Mouse (Mus musculus) MEL-GATA-1-ER (cell line): ENCODE measurements around the gene Sh3pxd2a.

ENCODE experiments used
- DNase-seq: peaks from one replicate; pipeline ENCODE4 v3.0.0-alpha.2; 2012; ENCODE audit warnings: low read depth; ENCODE audit errors: extremely low read depth

Gene Sh3pxd2a

GRCm38 (mm10) chr19:47345851-47346568, 118.2 kb downstream of the Sh3pxd2a start:
- no peak for DNase-seq

DNA sequence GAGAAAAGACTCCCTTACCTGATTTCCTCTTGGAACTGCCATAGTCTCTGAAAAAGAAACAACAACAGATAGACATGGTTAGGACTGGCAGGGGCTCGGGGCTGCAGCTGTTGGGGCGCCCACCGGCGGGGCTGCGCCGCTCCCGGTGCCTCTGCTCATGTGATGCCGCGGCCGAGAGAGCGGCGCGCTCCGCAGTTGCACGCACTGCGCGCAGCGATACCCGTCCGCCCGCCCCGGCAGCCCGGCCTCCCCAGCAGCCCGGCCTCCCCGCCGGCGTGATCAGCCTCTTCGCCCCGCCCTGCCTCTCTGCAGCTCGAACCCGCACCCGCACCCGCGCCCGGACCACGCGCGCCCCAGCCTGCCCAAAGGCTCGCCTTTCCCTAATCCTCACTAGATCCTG, 120.8 kb downstream of the Sh3pxd2a start:
- DNase-seq, result no peak

GRCm38 (mm10) chr19:47339165-47339564, 125.0 kb downstream of the Sh3pxd2a start:
- DNase-seq, result peak; percentile 44

GRCm38 (mm10) chr19:47338396-47339164, 125.6 kb downstream of the Sh3pxd2a start:
- peak; percentile 29 for DNase-seq

- DNase-seq, result peak; percentile 75
These were observed 126.5 kb downstream of the Sh3pxd2a start for GRCm38 (mm10) chr19:47337743-47338142.

GRCm38 (mm10) chr19:47337191-47337590, 127.0 kb downstream of the Sh3pxd2a start:
- no peak for DNase-seq

- no peak for DNase-seq
These were observed 128.9 kb downstream of the Sh3pxd2a start for GRCm38 (mm10) chr19:47335262-47335661.

DNA sequence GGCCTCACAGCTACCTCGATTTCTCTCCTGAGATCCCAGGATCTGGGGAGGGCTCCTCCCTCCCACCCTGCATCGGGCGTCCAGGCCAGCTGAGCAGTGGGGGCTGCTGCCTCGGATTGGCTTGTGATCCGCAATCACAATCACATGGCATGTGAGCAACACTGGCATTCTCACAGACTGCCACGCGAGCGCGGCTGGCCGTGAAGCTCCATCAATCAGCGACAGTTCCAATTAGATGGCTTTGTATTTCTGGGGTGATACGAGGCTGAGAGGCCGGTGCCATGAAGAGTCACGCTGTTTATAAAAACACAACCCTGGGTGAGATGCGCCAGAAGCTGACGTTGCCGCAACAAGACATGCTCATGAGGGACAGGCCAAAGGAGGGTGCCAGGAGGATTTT, 129.5 kb downstream of the Sh3pxd2a start:
- DNase-seq, result no peak

DNA sequence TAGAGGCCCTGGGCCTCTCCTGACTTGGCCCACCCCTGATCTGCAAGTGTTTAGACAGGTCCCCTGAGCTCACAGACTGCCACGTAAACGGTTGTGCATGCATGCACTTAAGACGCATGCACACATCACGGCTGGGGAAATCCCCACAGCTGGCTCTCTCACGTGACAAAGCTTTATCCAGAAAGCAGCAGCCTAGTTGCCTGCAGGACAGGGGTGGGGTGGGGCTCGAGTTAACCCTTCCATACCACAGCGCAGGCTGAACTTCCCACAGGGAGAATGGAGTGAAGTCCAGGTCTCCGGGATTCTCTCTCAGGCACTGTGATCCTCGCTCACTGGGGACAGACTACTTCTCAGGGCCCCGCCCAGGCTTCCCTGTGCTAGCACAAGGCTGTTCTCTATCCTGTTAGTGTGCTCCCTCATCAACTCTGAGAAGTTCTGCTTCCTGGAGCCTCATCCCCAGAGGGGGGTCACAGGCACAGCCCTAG, 133.4 kb downstream of the Sh3pxd2a start:
- DNase-seq, result no peak

- no peak for DNase-seq
These were observed 135.1 kb downstream of the Sh3pxd2a start for GRCm38 (mm10) chr19:47329102-47329501.

DNA sequence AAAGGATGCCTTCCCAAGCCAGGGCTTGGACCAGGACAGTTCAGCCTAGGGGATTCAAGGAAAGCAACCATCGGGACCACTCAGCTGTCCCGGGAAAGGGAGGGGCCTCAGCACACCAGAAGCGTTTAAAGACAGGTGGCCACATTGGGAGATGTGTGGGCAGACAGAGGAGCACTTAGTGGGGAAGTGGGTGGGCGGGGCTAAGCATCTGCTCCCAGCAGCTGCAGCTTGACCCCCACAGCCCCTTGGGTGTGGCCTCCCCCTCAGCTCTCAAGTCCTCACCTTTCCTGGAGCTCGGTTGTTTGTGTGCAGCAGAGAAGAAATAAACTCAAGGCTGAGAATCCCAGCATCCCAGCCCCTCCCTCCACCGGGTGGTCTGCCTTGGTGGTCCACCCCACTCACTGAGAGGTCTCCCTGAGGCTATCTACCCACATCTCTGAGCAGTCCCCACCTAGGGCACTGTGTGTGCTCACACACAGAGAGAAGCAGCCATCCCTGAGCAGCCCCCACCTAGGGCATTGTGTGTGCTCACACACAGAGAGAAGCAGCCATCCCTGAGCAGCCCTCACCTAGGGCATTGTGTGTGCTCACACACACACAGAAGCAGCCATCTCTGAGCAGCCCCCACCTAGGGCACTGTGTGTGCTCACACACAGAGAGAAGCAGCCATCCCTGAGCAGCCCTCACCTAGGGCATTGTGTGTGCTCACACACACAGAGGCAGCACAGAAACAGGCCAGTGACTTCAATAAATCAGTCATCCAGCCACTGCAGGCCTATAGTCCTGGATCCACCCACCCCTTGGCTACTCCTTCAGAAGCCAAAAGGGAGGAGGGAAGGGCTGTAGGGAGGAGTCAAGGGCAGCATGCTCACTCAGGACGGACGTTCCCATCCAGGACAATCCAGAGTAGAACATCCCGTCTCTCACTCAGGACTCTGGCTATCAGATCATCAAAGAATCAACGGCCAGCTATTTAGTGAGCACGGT, 136.0 kb downstream of the Sh3pxd2a start:
- DNase-seq, result no peak

DNA sequence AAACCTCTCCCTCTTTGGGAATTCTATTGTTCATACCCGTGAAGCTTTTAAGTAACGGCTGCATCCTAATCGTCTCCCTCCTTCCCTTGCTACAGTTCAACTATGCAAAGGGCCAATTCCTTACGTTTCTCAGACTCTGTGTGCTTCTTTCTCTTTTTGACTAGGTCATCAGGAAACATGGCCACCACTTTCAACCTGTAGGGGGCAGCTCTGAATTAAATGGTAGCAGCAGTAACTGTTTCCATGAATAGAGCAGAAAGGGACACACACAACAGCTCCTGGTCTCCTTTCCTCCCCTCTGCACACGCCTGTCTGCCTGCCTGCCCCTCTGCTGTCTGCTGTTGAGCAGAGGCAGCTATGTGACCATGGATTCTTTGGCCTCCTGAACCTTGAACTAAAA, 138.3 kb downstream of the Sh3pxd2a start:
- peak; percentile 29 for DNase-seq

- no peak for DNase-seq
These were observed 140.9 kb downstream of the Sh3pxd2a start for GRCm38 (mm10) chr19:47323096-47323849.

DNA sequence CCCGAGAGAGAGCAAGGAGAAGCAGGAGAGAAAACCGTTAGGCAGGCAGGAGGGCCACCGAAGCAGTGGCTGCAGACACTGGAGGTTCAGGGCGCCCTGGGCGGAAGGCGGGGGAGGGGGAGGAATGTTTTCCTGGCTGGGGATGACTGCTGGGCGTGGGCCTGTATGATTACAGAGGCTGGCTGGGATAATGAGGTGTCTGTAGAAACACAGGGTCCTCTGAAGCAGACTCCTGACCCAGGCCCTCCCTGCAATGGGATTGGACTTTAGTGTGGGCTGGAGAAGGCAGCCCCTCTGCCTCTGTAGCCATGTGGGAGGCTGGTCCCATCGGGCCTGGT, 143.9 kb downstream of the Sh3pxd2a start:
- no peak for DNase-seq

DNA sequence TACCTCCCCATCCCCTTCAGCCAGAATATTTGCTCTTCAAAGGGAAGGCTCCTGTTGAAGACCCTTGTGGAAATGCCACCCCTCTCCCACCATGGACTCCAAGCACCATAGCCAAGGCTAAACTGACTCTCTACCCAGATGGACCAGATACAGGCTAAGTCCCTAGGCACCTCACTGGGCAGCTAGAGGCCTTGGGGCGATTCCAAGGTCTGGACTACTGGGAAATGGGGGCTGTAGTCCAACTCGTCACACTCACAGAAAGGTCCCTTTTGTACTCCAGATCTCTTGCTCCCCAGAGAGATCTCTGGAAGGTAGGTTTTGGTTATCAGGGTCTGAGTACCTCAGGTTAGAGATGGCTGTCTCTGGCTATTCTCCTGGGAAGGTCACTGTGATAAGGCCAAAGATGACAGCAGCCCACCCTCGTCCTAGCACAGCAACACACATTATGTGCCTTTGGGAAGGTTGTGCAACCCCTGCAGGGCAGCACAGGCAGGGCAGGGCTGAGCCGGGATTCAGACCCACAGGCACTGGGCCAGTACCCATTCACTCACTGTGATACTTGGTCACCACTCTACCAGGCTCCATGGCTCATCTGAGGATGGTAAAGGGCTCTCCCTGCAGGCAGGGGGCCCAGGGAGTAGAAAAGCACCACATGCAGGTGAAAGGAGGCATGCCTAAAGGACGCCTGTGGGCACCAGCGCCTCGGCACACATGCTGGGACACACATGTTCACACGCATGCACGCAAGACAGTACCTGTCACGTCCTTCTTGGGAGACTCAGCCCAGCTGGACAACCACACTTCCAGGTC, 144.5 kb downstream of the Sh3pxd2a start:
- DNase-seq, result no peak

DNA sequence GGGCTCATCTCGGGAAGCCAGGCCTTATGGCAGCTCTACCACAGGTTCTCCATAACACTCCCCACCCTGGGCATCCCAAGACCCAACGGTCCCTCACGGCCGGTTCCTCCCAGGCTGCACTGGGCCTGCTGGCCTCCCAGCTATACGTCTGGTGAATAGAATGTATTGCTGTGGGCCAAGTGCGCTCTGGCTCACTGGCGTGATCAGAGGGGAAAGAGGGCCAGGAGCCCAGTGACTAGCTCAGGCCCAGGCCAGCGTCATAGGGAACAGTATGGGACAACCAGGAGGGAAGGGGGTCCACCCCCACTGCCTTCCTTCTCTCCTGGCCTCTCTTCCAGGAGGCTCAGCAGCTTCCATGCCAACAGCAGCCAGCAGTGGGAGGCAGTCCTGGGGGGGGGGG, 145.1 kb downstream of the Sh3pxd2a start:
- DNase-seq, result no peak

GRCm38 (mm10) chr19:47317063-47317938, 146.9 kb downstream of the Sh3pxd2a start:
- no peak for DNase-seq

DNA sequence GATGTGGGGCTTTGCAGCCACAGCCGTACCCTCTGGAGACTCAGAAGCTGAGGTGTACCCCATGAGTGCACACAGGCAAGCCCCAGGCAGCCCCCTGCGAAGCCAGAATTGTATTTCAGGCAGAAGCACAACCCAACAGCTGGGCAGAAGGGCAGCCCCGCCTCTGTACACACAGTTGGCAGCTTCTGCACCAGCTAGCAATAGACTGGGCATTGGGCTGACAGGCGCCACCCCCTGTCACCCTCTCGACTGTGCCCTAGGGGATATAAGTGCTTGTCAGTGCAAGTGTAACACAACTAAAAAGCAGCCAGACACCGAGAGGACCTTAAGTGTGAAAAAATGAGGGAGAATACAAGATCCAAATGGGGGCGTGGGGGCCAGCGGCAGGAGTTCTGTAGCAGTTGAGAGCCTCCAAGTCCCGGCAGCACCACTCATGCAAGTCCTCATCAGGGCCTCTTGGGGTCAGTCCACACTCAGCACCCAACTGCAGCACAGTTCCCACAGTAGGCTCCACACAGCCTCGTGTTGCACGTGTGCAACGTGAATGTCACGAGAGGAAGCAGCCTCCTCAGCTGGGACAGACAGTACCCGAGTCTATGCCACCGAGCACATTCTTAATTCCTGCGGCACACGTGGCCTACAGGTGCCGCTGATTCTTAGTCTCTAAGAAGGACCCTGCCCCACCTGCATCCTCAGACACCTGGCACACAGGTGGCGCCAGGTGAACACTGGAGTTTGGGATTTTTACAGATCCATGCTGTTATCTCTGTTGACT, 147.7 kb downstream of the Sh3pxd2a start:
- DNase-seq, result no peak
